Mouse (Mus musculus) liver, adult (tissue): ENCODE measurements around the gene Slc22a14.

Experiments used
- GATA4 ChIP-seq: IDR thresholded peaks from 2 replicates; pipeline ENCODE4 v1.6.1; 2014; ENCODE audit warnings: mild to moderate bottlenecking, low read length; ENCODE audit not compliant: insufficient replicate concordance

Gene Slc22a14

GRCm38 (mm10) chr9:119371251-119371650, 5.9 kb upstream of the Slc22a14 start:
- no peak for TF ChIP-seq GATA4

- TF ChIP-seq GATA4, result no peak
Observed at GRCm38 (mm10) chr9:119368367-119368766, 3.0 kb upstream of the Slc22a14 start.

GRCm38 (mm10) chr9:119363229-119363628, 2.1 kb downstream of the Slc22a14 start:
- TF ChIP-seq GATA4, result no peak

DNA sequence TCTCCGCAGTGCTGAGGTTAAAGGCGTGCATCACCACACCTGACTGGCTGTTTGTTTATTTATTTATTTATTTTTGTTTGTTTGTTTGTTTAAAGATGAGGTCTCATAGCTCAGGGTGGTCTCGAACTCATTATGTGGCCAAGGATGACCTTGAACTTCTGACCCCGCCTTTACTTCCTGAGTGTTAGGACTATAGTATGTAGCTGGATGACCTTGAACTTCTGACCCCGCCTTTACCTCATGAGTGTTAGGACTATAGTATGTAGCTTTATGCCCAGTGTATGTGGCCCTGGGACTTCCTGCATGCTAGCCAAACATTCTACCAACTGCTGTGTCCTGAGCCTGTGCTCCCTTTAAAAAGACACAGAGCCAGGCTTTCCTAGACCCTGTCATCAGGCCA, 3.9 kb downstream of the Slc22a14 start:
- TF ChIP-seq GATA4, result no peak

DNA sequence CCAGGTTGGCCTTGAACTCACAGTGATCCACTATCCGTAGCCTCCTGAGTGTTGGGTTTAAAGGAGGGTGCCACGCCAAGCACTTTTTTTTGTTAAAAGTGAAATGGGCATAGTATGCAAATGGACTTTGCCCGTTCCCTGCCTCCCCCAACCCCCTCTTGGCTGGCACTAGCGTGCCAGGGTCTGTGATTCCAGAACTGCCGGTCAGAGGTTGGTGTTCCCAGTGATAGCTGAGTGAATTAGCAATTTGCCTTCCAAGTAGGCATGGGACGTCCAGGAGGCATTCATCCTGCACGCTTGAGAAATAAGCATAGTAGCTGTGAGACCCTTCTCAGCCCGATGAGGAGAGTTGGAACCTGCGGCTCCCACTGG, 7.3 kb downstream of the Slc22a14 start:
- TF ChIP-seq GATA4, result peak; percentile 63; the same call in 1 of the 2 replicates

DNA sequence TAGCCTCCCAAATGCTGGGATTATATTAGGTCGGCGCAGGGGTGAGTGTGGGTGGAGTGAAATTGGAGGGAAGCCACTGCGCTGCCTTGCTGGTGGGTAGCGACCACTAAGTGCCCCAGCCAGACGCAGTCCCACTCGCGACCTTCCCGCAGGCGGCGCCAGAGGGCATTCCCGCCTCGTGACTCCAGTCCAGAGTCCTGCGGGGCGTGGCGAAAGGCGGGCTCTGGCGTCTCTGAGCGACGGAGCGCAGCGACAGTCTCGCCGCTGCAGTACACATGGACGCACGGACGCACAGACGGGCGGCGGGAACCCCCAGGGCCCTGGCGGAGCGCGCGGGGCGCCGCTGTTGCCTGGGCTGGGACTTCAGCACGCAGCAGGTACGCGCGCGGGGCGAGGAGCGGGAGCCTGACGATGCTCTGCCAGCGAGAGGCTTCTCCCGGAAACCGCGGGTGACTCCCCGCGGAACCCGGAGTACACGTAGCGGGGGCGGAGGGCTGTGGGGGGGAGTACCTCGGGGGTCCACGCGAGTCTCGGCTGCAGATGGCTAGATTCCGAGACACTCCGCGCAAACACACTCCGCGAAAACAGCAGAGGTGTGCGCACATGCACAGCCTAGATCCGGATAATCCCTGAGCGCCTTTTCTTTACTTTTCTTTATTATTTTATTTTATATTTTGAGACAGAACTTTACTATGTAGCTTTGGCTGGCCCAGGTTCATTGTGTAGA, 7.9 kb downstream of the Slc22a14 start, which contains the start of gene Xylb:
TSS of gene Xylb (plus strand) at position 51 of the 727 bp plus-strand sequence.
- no peak; the same call in 1 of the 2 replicates for TF ChIP-seq GATA4

DNA sequence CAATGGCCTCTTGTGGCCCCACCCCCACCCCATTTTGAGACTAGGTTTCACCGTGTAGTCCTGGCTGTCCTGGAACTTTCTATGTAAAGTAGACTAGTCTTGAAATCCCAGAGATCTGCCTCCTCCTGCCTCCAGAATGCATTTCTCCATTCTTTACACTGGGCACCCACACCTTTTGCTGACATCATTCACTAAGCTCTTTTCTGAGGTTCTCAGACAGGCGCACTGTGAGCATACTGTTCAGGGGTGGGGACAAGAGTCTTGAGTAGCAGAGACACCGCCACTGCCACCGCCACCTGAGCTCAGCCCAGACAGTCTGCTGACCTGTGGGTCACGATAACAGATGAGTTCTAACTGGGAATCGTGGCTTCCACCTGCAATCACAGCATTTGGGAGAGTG, 9.4 kb downstream of the Slc22a14 start:
- no peak for TF ChIP-seq GATA4

- TF ChIP-seq GATA4, result no peak
Observed at GRCm38 (mm10) chr9:119353926-119354325, 11.4 kb downstream of the Slc22a14 start.

DNA sequence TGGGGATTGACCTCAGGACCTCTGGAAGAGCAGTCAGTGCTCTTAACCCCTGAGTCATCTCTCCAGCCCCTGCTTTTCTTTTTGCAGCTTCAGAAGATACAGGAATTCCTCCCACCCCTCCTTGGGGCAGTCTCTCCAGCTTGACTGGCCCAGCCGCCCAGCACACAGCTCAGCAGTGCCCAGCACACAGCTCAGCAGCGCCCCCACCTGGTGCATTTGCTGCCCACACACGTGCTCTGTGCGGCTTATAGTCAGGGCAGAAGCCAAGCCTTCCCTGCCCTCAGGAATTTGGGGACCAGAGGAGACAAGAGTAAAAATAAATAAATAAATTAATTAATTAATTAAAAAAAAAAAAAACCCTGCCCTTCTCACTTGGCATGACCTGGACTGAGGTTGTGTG, 13.3 kb downstream of the Slc22a14 start:
- TF ChIP-seq GATA4, result no peak

- no peak for TF ChIP-seq GATA4
Observed at GRCm38 (mm10) chr9:119350947-119351705, 14.2 kb downstream of the Slc22a14 start.

- no peak for TF ChIP-seq GATA4
Observed at GRCm38 (mm10) chr9:119350531-119350930, 14.8 kb downstream of the Slc22a14 start.

DNA sequence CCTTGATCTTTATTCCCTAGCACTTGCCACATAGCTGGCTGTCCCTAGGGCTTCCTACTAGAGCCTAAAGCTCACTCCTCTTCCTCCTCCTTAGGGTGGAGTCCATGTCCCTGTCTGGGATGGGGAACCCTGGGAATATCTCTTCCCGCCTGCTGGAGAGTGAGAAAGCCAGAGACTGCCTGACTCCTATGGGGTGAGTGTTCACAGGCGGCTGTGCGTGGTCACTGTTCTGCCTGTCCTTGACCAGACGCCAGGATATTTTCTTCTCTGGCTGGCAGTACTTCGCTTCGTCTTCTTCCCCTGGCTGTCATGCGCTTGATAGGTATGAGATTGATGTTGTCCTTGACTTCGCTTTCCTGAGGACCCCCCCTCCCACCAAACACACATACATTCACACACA, 19.0 kb downstream of the Slc22a14 start:
- no peak for TF ChIP-seq GATA4

GRCm38 (mm10) chr9:119342728-119343127, 22.6 kb downstream of the Slc22a14 start:
- TF ChIP-seq GATA4, result peak; percentile 64; the same call in 1 of the 2 replicates

DNA sequence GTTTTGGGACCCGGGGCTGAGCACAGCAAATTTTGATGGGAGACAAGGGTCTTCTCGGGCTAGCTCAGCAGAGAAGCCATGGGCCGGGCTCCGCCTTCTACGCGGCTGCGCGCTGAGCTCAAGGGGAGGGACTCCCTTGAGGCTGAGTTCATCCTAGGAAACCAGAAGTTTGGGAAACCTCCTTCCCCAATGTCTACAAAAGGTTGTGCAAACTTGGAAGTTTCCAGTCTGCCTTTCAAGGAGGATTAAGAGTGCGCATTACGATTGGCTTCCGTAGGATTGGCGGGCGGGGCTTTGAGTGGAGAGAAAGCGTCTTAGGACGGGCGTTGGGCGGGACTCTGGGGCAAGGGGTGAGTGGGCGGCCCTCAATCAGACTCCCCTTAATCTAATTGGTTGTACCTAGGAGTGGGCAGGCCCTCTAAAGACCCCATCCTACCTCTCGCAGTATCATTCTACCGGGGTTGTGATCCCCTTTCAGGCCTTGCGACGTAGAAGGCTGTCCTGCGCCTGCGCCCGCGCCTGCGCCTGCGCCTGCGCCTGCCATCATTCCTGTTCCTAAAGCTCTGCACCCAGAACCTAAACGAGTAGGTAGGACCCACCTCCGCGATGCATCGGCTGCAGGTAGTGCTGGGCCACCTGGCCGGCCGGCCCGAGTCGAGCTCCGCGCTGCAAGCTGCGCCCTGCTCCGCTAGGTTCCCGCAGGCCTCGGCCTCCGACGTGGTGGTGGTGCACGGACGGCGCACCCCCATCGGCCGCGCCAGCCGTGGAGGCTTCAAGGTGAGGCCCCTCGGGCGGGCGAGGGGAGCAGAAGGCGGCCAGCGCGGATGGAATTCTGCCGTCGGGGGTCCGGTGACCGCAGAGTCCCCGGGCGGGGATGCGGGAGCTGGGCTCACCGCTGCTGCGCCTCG, 24.2 kb downstream of the Slc22a14 start, which contains the start of gene Myd88:
TSS of gene Myd88 (minus strand) at position 503 of the 908 bp plus-strand sequence.
- peak; percentile 24; the same call in 1 of the 2 replicates for TF ChIP-seq GATA4

DNA sequence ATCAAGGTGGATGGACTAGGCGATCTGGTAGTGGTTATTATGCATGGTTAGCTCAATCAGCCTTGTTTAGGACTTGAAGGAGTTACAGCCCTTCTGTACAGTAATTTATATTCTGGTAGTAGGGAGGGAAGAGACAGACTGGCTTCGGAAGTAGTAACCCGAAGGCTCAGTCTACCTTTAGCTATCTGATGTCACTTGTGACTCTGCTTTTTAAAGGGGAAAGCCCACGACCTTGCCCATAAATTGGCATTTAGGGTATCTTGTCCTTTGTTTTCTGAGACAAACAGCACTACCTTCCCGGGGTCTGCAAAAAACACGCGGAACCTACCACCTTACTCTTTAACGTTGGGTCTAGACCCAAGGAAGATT, 25.2 kb downstream of the Slc22a14 start:
- no peak for TF ChIP-seq GATA4
